Mouse (Mus musculus) cerebellum, postnatal 10 days (tissue): ENCODE measurements at regions not wholly inside any gene's neighbourhood (a gene's known extent, or its start where the extent isn't known, plus 50 kb on each side); places are given as distances from the start of the nearest gene placed in this dataset.
A peak's percentile ranks its signal among the peaks of the same experiment; 100 is the strongest.

Experiments used
- DNase-seq, 2 experiments: peaks; one replicate each; pipeline ENCODE4 v3.0.0; 2021; ENCODE audit warnings: mixed read lengths in 2 of 2

DNA sequence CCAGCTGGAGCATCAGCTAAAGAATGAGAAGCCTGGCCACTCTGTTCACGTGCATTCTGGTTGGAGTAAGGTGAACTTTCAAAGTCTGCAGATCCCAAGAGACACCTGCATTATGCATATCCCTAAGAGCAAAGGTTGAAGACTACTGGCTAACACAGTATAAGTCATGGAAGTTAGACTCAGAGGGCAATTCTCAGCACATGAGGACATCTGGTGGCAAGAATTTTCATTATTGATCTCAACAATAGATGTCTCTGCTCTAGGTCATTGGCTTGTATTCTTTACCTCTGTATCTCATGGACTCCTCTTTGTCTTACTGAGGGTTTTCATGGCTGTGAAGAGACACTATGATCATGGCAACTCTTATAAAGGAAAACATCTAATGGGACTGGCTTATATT, 151.9 kb upstream of the Adamts16 start:
- no peak for DNase-seq

DNA sequence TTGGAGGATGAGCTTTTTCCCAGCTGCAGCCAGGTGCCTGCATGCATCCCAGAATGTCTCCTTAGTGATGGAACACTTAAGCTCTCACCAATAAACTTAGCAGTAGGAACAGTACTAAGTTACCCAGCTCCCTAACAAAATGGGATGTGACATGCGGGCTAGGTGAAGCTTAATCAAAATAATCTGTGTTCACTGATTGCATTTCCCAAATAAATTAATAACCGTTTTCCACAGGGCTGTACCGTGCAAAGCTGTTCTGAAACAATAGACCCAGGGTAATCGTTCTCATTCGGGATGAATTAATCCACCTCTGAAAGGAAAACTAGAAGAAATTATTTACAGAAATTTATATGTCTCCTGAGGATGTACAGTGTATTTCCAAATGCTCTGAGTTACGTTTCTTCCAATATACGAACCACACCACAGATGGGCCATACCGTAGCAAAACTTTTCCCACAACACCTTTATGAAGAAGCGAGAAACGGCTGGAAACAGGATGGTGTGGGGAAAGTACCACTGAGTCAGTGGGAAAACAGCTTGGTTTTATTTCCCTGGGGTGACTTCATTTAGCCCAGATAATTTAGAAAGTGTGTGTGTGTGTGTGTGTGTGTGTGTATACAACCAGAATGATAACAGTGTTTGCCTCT, 148.5 kb upstream of the Adamts16 start:
- no peak for DNase-seq

DNA sequence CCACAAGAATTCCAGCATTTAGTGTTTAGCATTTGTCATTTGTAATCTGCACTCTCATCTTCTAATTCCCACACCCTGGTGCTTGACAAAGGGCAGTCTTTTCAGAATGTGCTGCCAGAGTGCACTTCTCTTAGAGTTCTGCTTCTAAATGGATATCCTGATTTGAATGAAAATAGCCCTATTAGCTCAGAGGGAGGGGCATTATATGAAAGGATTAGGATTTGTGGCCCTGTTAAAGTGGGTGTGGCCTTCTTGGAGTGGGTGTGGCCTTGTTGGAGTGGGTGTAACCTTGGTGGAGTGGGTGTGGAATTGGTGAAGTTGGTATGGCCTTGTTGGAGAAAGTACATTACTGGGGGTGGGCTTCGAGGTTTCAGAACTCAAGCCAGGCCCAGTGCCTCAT, 137.7 kb upstream of the Adamts16 start:
- no peak for DNase-seq

DNA sequence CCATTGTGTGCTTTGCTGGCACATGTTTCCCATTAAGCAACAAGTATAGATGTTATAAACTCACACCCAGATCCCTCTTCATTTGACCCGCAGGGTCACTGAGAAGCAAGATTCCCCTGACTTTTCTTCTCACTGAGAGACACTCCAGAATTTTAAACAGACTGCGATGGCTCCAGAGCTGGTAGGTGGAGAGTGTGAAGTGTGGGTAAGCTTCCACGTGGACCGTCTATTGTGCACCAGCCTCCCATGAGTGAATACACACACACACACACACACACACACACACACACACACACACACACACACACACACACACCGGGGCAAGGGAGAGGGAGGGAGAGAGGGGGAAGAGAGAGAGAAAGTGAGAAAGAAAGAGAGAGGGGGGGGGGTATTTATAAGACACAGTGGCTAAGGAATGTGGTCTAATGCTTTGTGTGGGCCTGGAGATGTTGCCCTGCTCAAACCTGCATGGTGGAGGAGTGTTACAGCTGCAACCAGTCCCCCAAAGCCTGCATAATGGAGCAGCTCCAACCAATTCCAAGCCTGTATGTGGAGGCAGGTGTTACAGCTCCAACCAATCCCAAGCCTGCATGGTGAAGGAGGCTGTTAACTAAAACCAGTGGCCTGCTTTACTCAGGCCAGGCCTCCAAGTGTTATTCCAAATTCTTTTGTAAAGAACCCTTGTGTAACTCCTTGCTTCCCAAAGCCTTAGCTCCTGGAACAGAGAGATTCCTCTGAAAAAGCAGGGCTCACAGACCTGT, 137.1 kb upstream of the Adamts16 start:
- no peak for DNase-seq

DNA sequence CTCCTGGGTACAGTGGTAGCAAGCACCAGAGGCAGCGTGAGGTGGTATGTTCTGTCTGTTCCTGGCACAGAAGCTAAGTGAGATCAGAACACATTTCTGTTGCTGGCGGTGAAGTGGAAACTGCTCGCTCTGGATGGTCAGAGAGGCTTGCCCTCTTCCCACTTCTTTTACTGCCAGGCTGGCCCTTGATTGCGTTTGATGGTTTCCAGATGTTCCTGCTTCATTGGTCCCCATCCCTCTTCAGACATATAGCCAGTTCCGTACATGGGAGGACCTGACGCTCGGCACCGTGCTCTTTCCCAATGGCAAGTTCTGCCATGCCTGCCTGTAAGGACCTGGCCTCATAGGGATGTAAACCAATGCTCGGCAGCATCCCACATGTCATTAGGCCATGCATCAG, 128.0 kb upstream of the Adamts16 start:
- no peak for DNase-seq

DNA sequence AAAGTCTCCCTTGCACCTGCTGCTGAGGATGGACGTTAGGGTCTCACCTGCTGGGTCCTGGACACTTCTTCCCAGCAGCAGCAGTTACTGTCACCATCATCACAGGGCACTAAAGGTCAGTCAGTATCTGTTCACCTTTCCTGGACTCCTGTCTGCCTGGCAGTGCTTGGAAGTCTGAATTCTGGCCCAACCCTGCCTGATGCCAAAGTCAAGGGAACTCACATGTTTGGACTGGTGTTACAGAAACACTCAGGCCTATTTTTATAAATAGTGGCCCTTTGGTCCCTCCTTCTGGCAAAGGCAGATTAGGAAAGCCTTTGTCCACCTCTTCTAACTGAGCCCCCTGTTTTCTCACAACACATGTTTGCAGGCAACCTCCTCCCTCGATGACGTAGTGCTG, 126.2 kb upstream of the Adamts16 start:
- DNase-seq: no peak

DNA sequence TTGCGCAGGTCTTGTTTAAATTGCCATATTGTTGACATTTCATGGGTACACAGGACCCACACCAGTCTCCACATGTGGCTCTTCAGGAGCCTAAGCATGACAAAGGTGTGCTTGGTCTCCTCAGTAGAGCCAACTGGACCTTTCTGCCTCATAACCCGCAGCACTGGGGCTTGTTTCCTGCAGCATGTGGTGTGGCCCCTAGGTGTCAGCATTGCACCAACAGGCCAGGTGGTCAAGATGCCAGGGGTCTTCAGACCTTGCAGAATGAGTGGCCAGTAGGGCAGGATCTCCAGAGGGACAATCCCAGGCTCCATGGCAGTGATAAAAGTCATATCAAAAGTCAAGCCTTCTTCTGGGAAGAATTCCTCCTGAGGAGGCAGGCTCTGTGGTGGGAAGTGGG, 121.8 kb upstream of the Adamts16 start:
- DNase-seq: peak; percentile 33 to 34

DNA sequence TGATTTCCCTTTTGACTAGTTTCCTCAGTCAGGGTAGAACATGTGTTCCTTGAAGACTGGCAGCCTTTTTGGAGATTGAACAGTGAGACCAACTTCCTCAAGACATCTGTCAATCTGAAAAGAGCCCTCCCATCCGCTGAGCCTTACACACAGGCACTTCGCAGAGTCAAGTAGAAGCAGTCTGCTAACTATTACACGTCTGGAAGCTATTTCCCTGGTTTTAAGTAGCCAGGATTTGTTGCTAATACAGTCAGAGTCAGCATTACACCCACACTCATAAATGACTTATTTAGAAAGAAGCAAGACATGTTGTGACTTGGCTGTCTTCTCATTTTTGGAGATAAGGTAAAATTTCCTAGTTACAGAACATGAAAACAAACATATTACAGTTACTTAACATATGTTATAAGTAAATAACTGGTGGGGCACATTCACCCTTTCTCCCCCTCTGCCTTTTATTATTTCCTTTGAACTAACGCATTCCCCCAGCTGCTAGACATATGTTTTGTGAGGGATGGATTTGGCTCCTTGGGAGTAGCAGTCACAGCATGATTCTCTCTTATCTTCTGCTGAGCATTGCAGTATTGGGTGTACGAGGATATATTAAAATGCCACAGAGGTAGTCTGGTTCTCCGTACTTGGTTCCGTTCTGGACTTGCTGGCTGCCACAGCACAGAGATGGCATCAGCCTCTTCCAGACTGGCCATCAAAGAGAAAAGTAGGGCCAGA, 92.9 kb upstream of the Adamts16 start:
- no peak for DNase-seq

DNA sequence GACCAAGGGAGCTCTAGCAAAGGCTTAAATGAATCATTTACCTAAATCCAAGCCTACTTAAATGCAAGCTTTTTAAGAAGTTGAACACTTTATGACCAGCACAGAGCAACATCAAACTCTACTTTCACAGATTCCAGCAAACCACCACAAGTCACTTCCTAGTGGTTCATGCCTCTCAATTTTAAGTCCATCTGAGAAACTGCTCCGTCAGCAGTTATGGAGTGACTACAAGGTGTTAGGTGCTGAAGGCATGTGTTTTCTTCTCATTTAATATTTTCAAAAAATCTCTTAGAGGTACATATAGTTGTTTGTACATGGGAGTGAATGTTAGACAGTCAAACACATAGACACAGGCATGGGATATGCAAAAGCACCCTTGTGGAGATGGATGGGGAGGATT, 72.2 kb upstream of the Adamts16 start:
- no peak for DNase-seq

DNA sequence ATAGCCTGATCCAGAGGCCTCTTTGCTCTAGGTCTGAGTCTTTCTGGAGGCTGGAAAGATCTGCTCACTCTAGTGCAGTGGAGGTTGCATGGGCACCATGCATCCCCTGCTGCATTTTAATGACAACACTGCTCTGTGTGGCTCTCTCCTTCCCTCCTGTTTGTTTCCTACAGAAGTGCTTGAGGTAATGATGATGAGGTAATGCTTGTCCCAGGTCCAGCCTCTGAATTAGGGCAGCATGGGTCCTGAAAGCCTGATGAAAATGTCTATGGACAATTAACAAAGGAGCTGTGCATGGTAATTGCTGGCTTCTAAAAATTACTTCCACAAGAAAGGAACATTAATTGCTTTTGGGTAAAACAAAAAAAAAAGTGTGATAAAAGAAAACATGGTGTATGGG, 69.3 kb upstream of the Adamts16 start:
- peak; percentile 6 to 20 for DNase-seq

DNA sequence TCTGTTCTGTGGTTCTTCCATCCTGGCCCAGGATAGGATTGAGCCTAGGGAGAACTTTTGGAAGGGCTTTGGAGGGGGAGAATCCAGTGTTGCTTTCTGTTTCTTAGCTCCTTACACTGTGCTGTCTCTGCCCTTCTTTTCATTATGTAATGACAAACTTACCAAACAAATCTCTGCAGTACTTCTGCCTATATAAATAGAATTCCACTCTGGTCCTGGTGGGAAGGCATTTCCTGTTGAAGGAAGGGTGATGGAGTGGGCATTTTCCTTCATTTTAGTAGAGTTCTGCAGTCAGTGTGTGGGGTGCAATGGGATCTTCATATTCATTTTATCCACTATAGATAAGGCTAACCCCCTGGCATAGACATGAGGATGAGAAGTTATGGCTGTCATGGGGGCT, 63.2 kb upstream of the Adamts16 start:
- no peak for DNase-seq

DNA sequence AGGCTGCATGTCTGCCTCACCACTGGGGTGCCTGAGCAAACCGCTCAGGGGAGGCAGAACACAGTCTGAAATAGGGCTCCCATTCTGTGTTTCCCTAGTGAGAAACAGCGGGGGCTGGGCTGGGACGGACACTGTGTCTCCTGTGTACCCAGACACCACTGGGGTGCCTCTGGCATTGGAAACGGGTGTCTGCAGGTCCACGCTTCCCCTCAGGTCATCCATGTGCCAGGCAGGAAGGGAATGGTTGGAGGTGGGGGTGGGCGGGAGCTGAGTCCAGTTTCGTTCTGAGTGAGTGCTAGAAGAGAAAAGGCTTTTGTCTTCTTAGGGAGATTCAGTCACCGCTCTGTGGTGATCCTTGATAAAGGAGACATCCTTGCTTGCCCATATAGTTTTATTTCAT, 62.2 kb upstream of the Adamts16 start:
- peak; percentile 10 to 11 for DNase-seq

DNA sequence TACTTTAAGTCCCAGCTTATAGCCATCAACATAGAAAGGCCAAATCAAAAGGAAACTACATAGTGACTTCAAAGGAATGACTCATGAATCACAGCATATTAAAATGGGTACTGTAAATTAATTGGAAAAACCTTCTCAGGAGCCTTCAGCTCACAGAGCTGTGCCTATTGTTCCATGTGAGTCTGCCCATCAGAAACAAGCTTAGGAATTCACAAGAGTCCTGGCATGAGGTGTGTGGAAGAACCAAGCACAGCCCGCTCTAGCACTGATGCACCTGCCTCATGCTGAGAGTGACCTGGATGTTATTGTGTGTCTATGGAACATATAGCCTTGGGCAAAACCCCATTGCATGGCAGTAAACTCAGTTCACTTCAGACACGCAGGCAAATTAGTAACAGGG, 61.5 kb upstream of the Adamts16 start:
- no peak for DNase-seq

DNA sequence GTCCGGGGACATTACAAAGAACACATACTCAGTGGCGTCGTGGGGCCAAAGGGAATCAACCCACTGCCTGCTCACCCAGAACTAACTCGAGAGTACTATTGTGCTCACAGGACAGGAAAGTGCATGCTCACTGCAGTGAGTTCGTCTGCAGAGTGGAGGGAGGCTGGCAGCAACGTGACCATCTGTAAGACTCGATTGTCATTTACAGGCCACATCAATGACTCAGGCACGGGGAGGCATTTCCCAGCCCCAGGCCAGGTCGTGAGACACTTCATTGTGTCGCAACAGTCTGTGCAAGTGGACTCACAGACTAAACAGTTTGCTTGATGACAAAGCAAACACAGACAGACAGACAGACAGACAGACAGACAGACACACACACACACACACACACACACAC, 61.1 kb upstream of the Adamts16 start:
- DNase-seq: no peak

DNA sequence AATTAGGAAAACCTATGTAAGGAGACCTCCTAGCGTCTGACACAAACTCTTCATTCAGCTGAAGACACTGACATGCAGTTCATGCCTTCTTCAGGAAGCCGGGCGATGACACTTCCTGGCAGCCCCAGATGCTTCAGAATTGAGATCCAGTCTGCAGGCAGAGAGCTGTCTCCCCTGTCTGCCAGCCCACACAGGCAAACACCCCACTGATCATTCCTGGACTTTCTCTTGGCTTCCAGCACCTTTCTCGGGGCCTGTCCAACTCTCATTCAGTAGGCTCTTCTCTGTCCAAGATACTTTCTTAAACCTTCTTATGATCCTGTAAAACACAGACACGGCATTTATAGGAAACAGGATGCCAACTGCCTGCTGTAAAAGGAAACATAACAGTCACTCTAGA, 50.0 kb upstream of the Adamts16 start:
- peak in 1 of 2 experiments; percentile 25 for DNase-seq
